Mouse (Mus musculus) midbrain, embryonic 12.5 days (tissue): ENCODE data around the gene Rbp1. TPM values are rescaled to one million over a fixed set of nuclear protein-coding genes. Genes with fewer than 3 reads are reported as not detected.
A peak's percentile ranks its signal among the peaks of the same experiment; 100 is the strongest.

Experiments
- ATAC-seq: fragments of 200-750 bp; cut with Nextera tagmentation; 2 replicates; pipeline ENCODE4 v1.8.0; 2017; ENCODE audit warnings: low read depth, moderate TSS enrichment, moderate library complexity; ENCODE audit not compliant: low FRiP score
- H3K27ac ChIP-seq: fragments of 300-500 bp; sonication (generic); replicated peaks from 2 replicates; pipeline ENCODE4 v1.5.1; 2016; ENCODE audit warnings: mild to moderate bottlenecking
- H3K27me3 ChIP-seq: fragments of 300-500 bp; sonication (generic); 2 replicates; pipeline ENCODE4 v1.6.1; 2016; ENCODE audit warnings: mild to moderate bottlenecking
- H3K36me3 ChIP-seq: fragments of 300-500 bp; sonication (generic); 2 replicates; pipeline ENCODE4 v1.6.1; 2016
- H3K4me1 ChIP-seq: fragments of 300-500 bp; sonication (generic); 2 replicates; pipeline ENCODE4 v1.6.1; 2016
- H3K4me2 ChIP-seq: fragments of 300-500 bp; sonication (generic); replicated peaks from 2 replicates; pipeline ENCODE4 v1.6.1; 2016; ENCODE audit warnings: mild to moderate bottlenecking, moderate library complexity
- H3K4me3 ChIP-seq: fragments of 300-500 bp; sonication (generic); 2 replicates; pipeline ENCODE4 v1.5.1; 2016; ENCODE audit warnings: mild to moderate bottlenecking
- H3K9ac ChIP-seq: fragments of 300-500 bp; sonication (generic); replicated peaks from 2 replicates; pipeline ENCODE4 v1.6.1; 2016; ENCODE audit warnings: mild to moderate bottlenecking, moderate library complexity
- H3K9me3 ChIP-seq: fragments of 300-500 bp; sonication (generic); 2 replicates; pipeline ENCODE4 v1.6.1; 2016; ENCODE audit warnings: mild to moderate bottlenecking
- WGBS: fragments of 180-500 bp; shearing (Covaris S2); methylation state at CpG from one replicate; pipeline ENCODE4 v1.1.7; 2016; 5-methylcytosine and 5-hydroxymethylcytosine counted together
- polyA plus RNA-seq: library from polyadenylated mRNA; unstranded; fragments of >200 nt; fragmentation: Nextera tagmentation; extraction: Ambion mirVana; gene quantifications from 2 replicates; pipeline ENCODE4 v1.2.1, GENCODE M21; 2016

Gene Rbp1
- polyA plus RNA-seq, 1 experiment from 2014 or later: 32.6 TPM

GRCm38 (mm10) chr9:98400185-98400894, 22.4 kb upstream of the Rbp1 start:
- Histone ChIP-seq H3K4me2 (no peak overlapping the region), H3K9me3 (no peaks in the 10 kb centered on the region), H3K27me3 (no peaks in the 10 kb centered on the region), H3K27ac (no peak overlapping the region), H3K4me3 (no peak overlapping the region), H3K9ac (no peak overlapping the region), H3K36me3 (no peaks in the 10 kb centered on the region), H3K4me1 (no peaks in the 10 kb centered on the region)
- no peak for ATAC-seq
- 76% methylated on average over 13 of the region's 13 CpGs for WGBS

GRCm38 (mm10) chr9:98401611-98402010, 21.1 kb upstream of the Rbp1 start:
- no peak overlapping the region for H3K27ac ChIP-seq
- H3K4me3 ChIP-seq: no peak overlapping the region
- H3K36me3 ChIP-seq: no peaks in the 10 kb centered on the region
- H3K9ac ChIP-seq: no peak overlapping the region
- H3K4me1 ChIP-seq: no peaks in the 10 kb centered on the region
- H3K4me2 ChIP-seq: no peak overlapping the region
- WGBS: 92% methylated on average over 5 of the region's 5 CpGs
- no peaks in the 10 kb centered on the region for H3K27me3 ChIP-seq
- ATAC-seq: no peak
- no peaks in the 10 kb centered on the region for H3K9me3 ChIP-seq

GRCm38 (mm10) chr9:98407771-98408170, 15.0 kb upstream of the Rbp1 start:
- Histone ChIP-seq H3K27ac (no peak overlapping the region), H3K9me3 (no peaks in the 10 kb centered on the region), H3K4me3 (no peak overlapping the region), H3K4me2 (no peak overlapping the region), H3K27me3 (no peaks in the 10 kb centered on the region), H3K36me3 (no peaks in the 10 kb centered on the region), H3K9ac (no peak overlapping the region), H3K4me1 (no peaks in the 10 kb centered on the region)
- no peak for ATAC-seq
- WGBS: 86% methylated on average over 12 of the region's 12 CpGs

GRCm38 (mm10) chr9:98409137-98409536, 13.6 kb upstream of the Rbp1 start:
- no peak for ATAC-seq
- WGBS: 36% methylated on average over 3 of the region's 3 CpGs
- H3K27me3 ChIP-seq: no peaks in the 10 kb centered on the region

GRCm38 (mm10) chr9:98415427-98415826, 7.3 kb upstream of the Rbp1 start:
- 0 out of 2 replicates have a peak, but pooled peaks cover 5% of the 10 kb centered on the region for H3K9me3 ChIP-seq
- 83% methylated on average over 4 of the region's 4 CpGs for WGBS
- H3K4me2 ChIP-seq: no peak overlapping the region
- ATAC-seq: no peak
- no peak overlapping the region for H3K27ac ChIP-seq
- H3K9ac ChIP-seq: no peak overlapping the region
- H3K27me3 ChIP-seq: 0 out of 2 replicates have a peak, but pooled peaks cover 9% of the 10 kb centered on the region
- H3K4me3 ChIP-seq: no peak overlapping the region
- no peaks in the 10 kb centered on the region for H3K4me1 ChIP-seq
- no peaks in the 10 kb centered on the region for H3K36me3 ChIP-seq

More at GRCm38 (mm10) chr9:98409137-98409536, 13.6 kb upstream of the Rbp1 start:
- Histone ChIP-seq H3K4me1 (no peaks in the 10 kb centered on the region), H3K36me3 (no peaks in the 10 kb centered on the region), H3K9me3 (no peaks in the 10 kb centered on the region), H3K4me2 (no peak overlapping the region), H3K9ac (no peak overlapping the region), H3K4me3 (no peak overlapping the region), H3K27ac (no peak overlapping the region)

- Histone ChIP-seq H3K4me1 (no peaks in the 10 kb centered on the region), H3K36me3 (no peaks in the 10 kb centered on the region), H3K4me3 (no peak overlapping the region), H3K27ac (no peak overlapping the region), H3K4me2 (no peak overlapping the region), H3K9ac (no peak overlapping the region), H3K9me3 (0 out of 2 replicates have a peak, but pooled peaks cover 5% of the 10 kb centered on the region), H3K27me3 (peaks cover 28% of the 10 kb centered on the region)
- 53% methylated on average over 7 of the region's 7 CpGs for WGBS
- no peak for ATAC-seq
Observed at GRCm38 (mm10) chr9:98417919-98418318, 4.8 kb upstream of the Rbp1 start.

GRCm38 (mm10) chr9:98418346-98418745, 4.4 kb upstream of the Rbp1 start:
- 90% methylated on average over 3 of the region's 3 CpGs for WGBS
- peaks cover 32% of the 10 kb centered on the region for H3K27me3 ChIP-seq
- H3K9me3 ChIP-seq: 0 out of 2 replicates have a peak, but pooled peaks cover 5% of the 10 kb centered on the region
- H3K4me2 ChIP-seq: no peak overlapping the region
- H3K9ac ChIP-seq: no peak overlapping the region
- no peak overlapping the region for H3K27ac ChIP-seq
- no peaks in the 10 kb centered on the region for H3K36me3 ChIP-seq
- ATAC-seq: no peak
- H3K4me3 ChIP-seq: no peak overlapping the region
- H3K4me1 ChIP-seq: no peaks in the 10 kb centered on the region

DNA sequence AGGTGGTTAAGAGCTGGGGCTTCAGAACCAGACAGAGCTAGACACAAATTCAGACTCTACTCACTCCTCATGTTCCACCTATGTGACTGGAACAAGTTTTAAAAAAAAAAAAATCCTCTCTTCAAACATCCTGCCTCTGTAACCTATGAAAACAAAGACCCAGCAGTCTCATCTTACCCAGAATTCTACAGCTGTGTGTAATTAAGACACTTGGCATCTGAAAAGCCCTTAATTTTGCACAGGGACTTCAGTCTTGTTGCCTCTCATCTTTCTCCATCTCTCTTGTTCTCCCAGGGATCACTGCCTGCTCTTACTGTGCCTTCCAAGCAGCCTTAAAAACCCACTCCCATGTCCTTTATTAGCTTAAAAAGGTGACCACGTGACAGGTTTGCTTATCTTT, 2.1 kb upstream of the Rbp1 start:
- H3K4me1 ChIP-seq: peaks cover 13% of the 10 kb centered on the region
- no peaks in the 10 kb centered on the region for H3K36me3 ChIP-seq
- H3K4me3 ChIP-seq: no peak overlapping the region
- H3K4me2 ChIP-seq: no peak overlapping the region
- no peak overlapping the region for H3K9ac ChIP-seq
- H3K9me3 ChIP-seq: 0 out of 2 replicates have a peak, but pooled peaks cover 5% of the 10 kb centered on the region
- H3K27ac ChIP-seq: no peak overlapping the region
- peaks cover 55% of the 10 kb centered on the region for H3K27me3 ChIP-seq
- ATAC-seq: no peak
- 70% methylated on average over 1 of the region's 1 CpGs for WGBS

GRCm38 (mm10) chr9:98421903-98422302, 858 bp upstream of the Rbp1 start:
- no peaks in the 10 kb centered on the region for H3K36me3 ChIP-seq
- no peak for ATAC-seq
- H3K4me1 ChIP-seq: peaks cover 17% of the 10 kb centered on the region
- no peak overlapping the region for H3K9ac ChIP-seq
- no peak overlapping the region for H3K27ac ChIP-seq
- no peak overlapping the region for H3K4me3 ChIP-seq
- 0 out of 2 replicates have a peak, but pooled peaks cover 3% of the 10 kb centered on the region for H3K9me3 ChIP-seq
- H3K4me2 ChIP-seq: no peak overlapping the region
- peaks cover 68% of the 10 kb centered on the region for H3K27me3 ChIP-seq
- 56% methylated on average over 3 of the region's 3 CpGs for WGBS

DNA sequence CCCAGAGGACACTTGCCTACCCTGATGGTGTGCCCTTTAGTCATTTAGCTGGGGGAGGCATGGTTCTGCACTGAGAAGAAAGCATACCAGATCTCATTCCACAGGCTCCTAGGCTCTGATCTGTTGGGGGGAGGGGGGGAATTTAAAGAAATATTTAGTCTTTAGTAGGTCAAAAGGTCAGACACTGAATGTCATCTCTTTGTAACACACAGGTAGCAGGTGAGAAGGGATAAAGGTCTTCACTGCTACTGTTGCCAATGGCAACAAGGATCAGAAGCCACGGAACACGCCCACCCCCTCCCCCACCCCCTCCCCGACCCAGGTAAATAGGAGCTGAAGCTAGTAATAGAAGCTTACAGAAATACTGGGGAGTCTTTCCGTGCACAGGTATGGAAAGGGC, 930 bp downstream of the Rbp1 start:
- H3K9ac ChIP-seq: no peak overlapping the region
- H3K9me3 ChIP-seq: no peaks in the 10 kb centered on the region
- WGBS: 16% methylated on average over 4 of the region's 4 CpGs
- peaks cover 77% of the 10 kb centered on the region for H3K27me3 ChIP-seq
- no peak overlapping the region for H3K4me3 ChIP-seq
- peaks cover 17% of the 10 kb centered on the region for H3K4me1 ChIP-seq
- no peak for ATAC-seq
- no peak overlapping the region for H3K27ac ChIP-seq
- no peak overlapping the region for H3K4me2 ChIP-seq
- H3K36me3 ChIP-seq: no peaks in the 10 kb centered on the region

DNA sequence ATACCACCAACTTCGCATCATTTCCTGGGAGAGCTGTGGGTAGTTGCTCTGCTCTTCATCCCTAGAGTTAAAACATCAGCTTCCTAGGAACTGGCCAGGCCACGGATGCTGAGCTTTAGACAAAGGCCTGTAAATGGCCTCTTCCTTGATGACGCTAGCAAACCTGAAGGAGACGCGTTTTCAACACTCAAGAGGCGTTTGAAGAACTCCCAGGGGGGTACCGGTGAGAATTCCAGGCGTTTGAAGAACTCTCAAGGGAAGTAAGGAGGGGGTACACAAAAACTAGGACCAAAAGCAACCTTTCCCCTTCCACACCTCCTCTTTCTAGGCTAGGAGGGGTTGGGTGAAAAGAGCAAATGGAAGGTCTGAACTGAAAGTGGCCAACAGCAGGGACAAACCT, 1.5 kb downstream of the Rbp1 start:
- Histone ChIP-seq H3K27me3 (peaks cover 76% of the 10 kb centered on the region), H3K4me3 (peak overlapping the region; percentile 52), H3K9ac (peak overlapping the region; percentile 50), H3K36me3 (no peaks in the 10 kb centered on the region), H3K4me2 (peak overlapping the region; percentile 82), H3K4me1 (peaks cover 20% of the 10 kb centered on the region), H3K9me3 (no peaks in the 10 kb centered on the region), H3K27ac (no peak overlapping the region)
- 5% methylated on average over 8 of the region's 8 CpGs for WGBS
- ATAC-seq: no peak

GRCm38 (mm10) chr9:98424725-98425210, 2.0 kb downstream of the Rbp1 start:
- peaks cover 71% of the 10 kb centered on the region for H3K27me3 ChIP-seq
- peak overlapping the region; percentile 82 for H3K4me2 ChIP-seq
- H3K4me1 ChIP-seq: peaks cover 25% of the 10 kb centered on the region
- H3K36me3 ChIP-seq: no peaks in the 10 kb centered on the region
- no peaks in the 10 kb centered on the region for H3K9me3 ChIP-seq
- under 1% methylated on average over 41 of the region's 42 CpGs for WGBS
- H3K4me3 ChIP-seq: peak overlapping the region; percentile 52
- ATAC-seq: peak; percentile 75
- no peak overlapping the region for H3K27ac ChIP-seq
- peak overlapping the region; percentile 50 for H3K9ac ChIP-seq
